Mouse (Mus musculus) Patski (cell line): ENCODE measurements at regions not wholly inside any gene's neighbourhood (a gene's known extent, or its start where the extent isn't known, plus 50 kb on each side); places are given as distances from the start of the nearest gene placed in this dataset.

Experiments used
- ATAC-seq: fragments of 100-300 bp; one replicate; pipeline ENCODE4 v1.8.0; 2021
- CTCF ChIA-PET: fragments of 350-600 bp; sonication (Branson Sonifier 250); formaldehyde crosslinking; loops from one replicate; lab custom pipeline; 2022; ENCODE audit warnings: inconsistent platforms; lab: Charles Lee
- POLR2A ChIA-PET: fragments of 350-600 bp; sonication (Branson Sonifier 250); formaldehyde crosslinking; loops from one replicate; lab custom pipeline; 2022; ENCODE audit warnings: antibody characterized with exemption, inconsistent platforms; lab: Charles Lee
- DNase-seq: peaks from one replicate; pipeline ENCODE4 v3.0.0-alpha.2; 2011; ENCODE audit warnings: low read depth, low spot score
- H3K27me3 ChIP-seq: fragments of 371-371 bp; one replicate; pipeline ENCODE4 v1.5.1; 2021
- CTCF ChIP-seq: fragments of 100-300 bp; IDR thresholded peaks from one replicate; pipeline ENCODE4 v1.5.1; 2021
- in situ Hi-C: fragments of 300-500 bp; cut with MboI; formaldehyde crosslinking; loops from 3 replicates; pipeline ENCODE4 v1.11.1; 2018; ENCODE audit warnings: low pct_unique_long_range_greater_than_20kb, mixed read lengths

- CTCF ChIA-PET, result no interaction called here
- ATAC-seq (no peak), DNase-seq (no peak)
- H3K27me3 ChIP-seq, result peaks cover 26% of the 10 kb centered on the region
- in situ Hi-C loops, result no loop called here
- TF ChIP-seq CTCF, result no peak
- POLR2A ChIA-PET, result no interaction called here
Observed at GRCm38 (mm10) chr6:31995977-31996376, 54.1 kb upstream of the 1700012A03Rik start.

GRCm38 (mm10) chr6:31995249-31995648 lies 54.8 kb upstream of the 1700012A03Rik start:
- in situ Hi-C loops, result no loop called here
- ATAC-seq (no peak), DNase-seq (no peak)
- CTCF ChIA-PET, result no interaction called here
- TF ChIP-seq CTCF, result no peak
- POLR2A ChIA-PET, result no interaction called here
- H3K27me3 ChIP-seq, result peaks cover 28% of the 10 kb centered on the region

GRCm38 (mm10) chr6:31985698-31986097 lies 64.3 kb upstream of the 1700012A03Rik start:
- ChIA-PET CTCF (no interaction called here), POLR2A (no interaction called here)
- DNase-seq, result no peak
- H3K27me3 ChIP-seq, result peaks cover 15% of the 10 kb centered on the region
- ATAC-seq, result no peak
- in situ Hi-C loops, result no loop called here
- TF ChIP-seq CTCF, result no peak

GRCm38 (mm10) chr6:31976705-31977104 lies 73.3 kb upstream of the 1700012A03Rik start:
- in situ Hi-C loops, result no loop called here
- ChIA-PET POLR2A (no interaction called here), CTCF (interaction anchor here (1.0 kb wide), 1 partner anchor 12 kb away, joined by 3 read pairs; no protein-coding TSS in a partner anchor)
- no peak for DNase-seq
- no peak for ATAC-seq
- TF ChIP-seq CTCF, result no peak
- H3K27me3 ChIP-seq, result no peaks in the 10 kb centered on the region

- TF ChIP-seq CTCF, result no peak
- ChIA-PET POLR2A (no interaction called here), CTCF (interaction anchor here (1.1 kb wide), 1 partner anchor 9 kb away, joined by 3 read pairs; no protein-coding TSS in a partner anchor)
- in situ Hi-C loops, result no loop called here
- no peak for ATAC-seq
- peaks cover 13% of the 10 kb centered on the region for H3K27me3 ChIP-seq
- no peak for DNase-seq
Observed at GRCm38 (mm10) chr6:31948063-31948481, 102.0 kb upstream of the 1700012A03Rik start.

GRCm38 (mm10) chr6:31946572-31946971 lies 103.5 kb upstream of the 1700012A03Rik start:
- CTCF ChIA-PET, result no interaction called here
- TF ChIP-seq CTCF, result no peak
- ATAC-seq, result no peak
- H3K27me3 ChIP-seq, result peaks cover 9% of the 10 kb centered on the region
- DNase-seq, result no peak
- POLR2A ChIA-PET, result no interaction called here
- in situ Hi-C loops, result no loop called here

GRCm38 (mm10) chr6:31945347-31945746 lies 104.7 kb upstream of the 1700012A03Rik start:
- ATAC-seq (no peak), DNase-seq (no peak)
- POLR2A ChIA-PET, result no interaction called here
- peaks cover 1% of the 10 kb centered on the region for H3K27me3 ChIP-seq
- in situ Hi-C loops, result no loop called here
- CTCF ChIA-PET, result no interaction called here
- TF ChIP-seq CTCF, result no peak

GRCm38 (mm10) chr6:31944546-31944945 lies 105.5 kb upstream of the 1700012A03Rik start:
- no peak for TF ChIP-seq CTCF
- ChIA-PET POLR2A (no interaction called here), CTCF (no interaction called here)
- ATAC-seq, result no peak
- no peaks in the 10 kb centered on the region for H3K27me3 ChIP-seq
- in situ Hi-C loops, result no loop called here
- DNase-seq, result no peak

GRCm38 (mm10) chr6:31942696-31943095 lies 107.3 kb upstream of the 1700012A03Rik start:
- ChIA-PET POLR2A (no interaction called here), CTCF (no interaction called here)
- DNase-seq (no peak), ATAC-seq (no peak)
- in situ Hi-C loops, result no loop called here
- H3K27me3 ChIP-seq, result no peaks in the 10 kb centered on the region
- no peak for TF ChIP-seq CTCF

- TF ChIP-seq CTCF, result peak; percentile 84
- ChIA-PET CTCF (interaction anchor here (1.0 to 1.4 kb wide), 3 partner anchors 10 to 661 kb away, joined by 3 to 5 read pairs (median 3); no protein-coding TSS in a partner anchor), POLR2A (interaction anchor here (0.7 kb wide), 1 partner anchor 271 kb away, joined by 3 read pairs; no protein-coding TSS in a partner anchor)
- ATAC-seq (peak; percentile 79), DNase-seq (peak; percentile 13)
- in situ Hi-C loops, result loop anchor here (5.0 kb wide), 2 partner anchors 379 to 654 kb away; no protein-coding TSS in a partner anchor
- no peaks in the 10 kb centered on the region for H3K27me3 ChIP-seq
Observed at GRCm38 (mm10) chr6:31938216-31938814, 111.7 kb upstream of the 1700012A03Rik start.

- H3K27me3 ChIP-seq, result no peaks in the 10 kb centered on the region
- in situ Hi-C loops, result loop anchor here (5.0 kb wide), 2 partner anchors 380 to 655 kb away; no protein-coding TSS in a partner anchor
- ChIA-PET CTCF (interaction anchor here (1.0 to 1.3 kb wide), 2 partner anchors 12 to 662 kb away, joined by 3 to 5 read pairs; no protein-coding TSS in a partner anchor), POLR2A (no interaction called here)
- TF ChIP-seq CTCF, result no peak
- DNase-seq, result no peak
- ATAC-seq, result no peak
Observed at GRCm38 (mm10) chr6:31937146-31937545, 112.9 kb upstream of the 1700012A03Rik start.
